Mouse (Mus musculus): ENCODE results near the gene Ctnna3. TPM values are rescaled to one million over a fixed set of nuclear protein-coding genes. Genes with fewer than 3 reads are reported as not detected.

The Ctnna3 gene
- polyA plus RNA-seq, 1 experiment from 2014 or later, result 0.39 TPM

GRCm38 (mm10) chr10:63460935-63461334, 31.0 kb downstream of the Ctnna3 start:
- ATAC-seq (ENCODE audit: insufficient read depth) (no peak), DNase-seq (no peak)
- Histone ChIP-seq H3K36me3 (ENCODE audit: insufficient read depth) (no peaks in the 10 kb centered on the region), H3K9me3 (ENCODE audit: low read depth, low read length) (no peaks in the 10 kb centered on the region), H3K4me1 (ENCODE audit: insufficient read depth) (no peaks in the 10 kb centered on the region), H3K27ac (ENCODE audit: low read depth) (no peak overlapping the region), H3K27me3 (ENCODE audit: insufficient read depth, low read length) (no peaks in the 10 kb centered on the region), H3K4me2 (no peak overlapping the region), H3K4me3 (ENCODE audit: low read depth, low read length) (no peak overlapping the region), H3K9ac (no peak overlapping the region)
- TF ChIP-seq CTCF (IDR thresholded peaks at IDR 0.05; ENCODE audit: low read depth), result no peak
- 56% methylated on average over 5 of the region's 5 CpGs for WGBS

GRCm38 (mm10) chr10:63472473-63472872, 42.6 kb downstream of the Ctnna3 start:
- DNase-seq (no peak), ATAC-seq (ENCODE audit: insufficient read depth) (no peak)
- Histone ChIP-seq H3K4me1 (ENCODE audit: insufficient read depth) (no peaks in the 10 kb centered on the region), H3K9ac (no peak overlapping the region), H3K4me3 (ENCODE audit: low read depth, low read length) (no peak overlapping the region), H3K27me3 (ENCODE audit: insufficient read depth, low read length) (no peaks in the 10 kb centered on the region), H3K27ac (ENCODE audit: low read depth) (no peak overlapping the region), H3K9me3 (ENCODE audit: low read depth, low read length) (no peaks in the 10 kb centered on the region), H3K4me2 (no peak overlapping the region), H3K36me3 (ENCODE audit: insufficient read depth) (no peaks in the 10 kb centered on the region)
- no peak for TF ChIP-seq CTCF (IDR thresholded peaks at IDR 0.05; ENCODE audit: low read depth)
- WGBS, result 63% methylated on average over 6 of the region's 6 CpGs

GRCm38 (mm10) chr10:63476167-63476647, 46.3 kb downstream of the Ctnna3 start:
- peak; percentile 91 for ATAC-seq (ENCODE audit: insufficient read depth)
- WGBS, result 28% methylated on average over 10 of the region's 10 CpGs
- Histone ChIP-seq H3K27me3 (ENCODE audit: insufficient read depth, low read length) (no peaks in the 10 kb centered on the region), H3K9ac (no peak overlapping the region), H3K4me1 (ENCODE audit: insufficient read depth) (no peaks in the 10 kb centered on the region), H3K4me2 (no peak overlapping the region), H3K27ac (ENCODE audit: low read depth) (peak overlapping the region; percentile 85), H3K9me3 (ENCODE audit: low read depth, low read length) (no peaks in the 10 kb centered on the region), H3K4me3 (ENCODE audit: low read depth, low read length) (no peak overlapping the region), H3K36me3 (ENCODE audit: insufficient read depth) (no peaks in the 10 kb centered on the region)
- DNase-seq, result peak; percentile 87
- no peak for TF ChIP-seq CTCF (IDR thresholded peaks at IDR 0.05; ENCODE audit: low read depth)

GRCm38 (mm10) chr10:63478946-63479345, 49.0 kb downstream of the Ctnna3 start:
- Histone ChIP-seq H3K36me3 (ENCODE audit: insufficient read depth) (no peaks in the 10 kb centered on the region), H3K27ac (ENCODE audit: low read depth) (no peak overlapping the region), H3K9me3 (ENCODE audit: low read depth, low read length) (no peaks in the 10 kb centered on the region), H3K4me2 (no peak overlapping the region), H3K27me3 (ENCODE audit: insufficient read depth, low read length) (no peaks in the 10 kb centered on the region), H3K4me1 (ENCODE audit: insufficient read depth) (no peaks in the 10 kb centered on the region), H3K4me3 (ENCODE audit: low read depth, low read length) (no peak overlapping the region), H3K9ac (no peak overlapping the region)
- no peak for ATAC-seq (ENCODE audit: insufficient read depth)
- no peak for TF ChIP-seq CTCF (IDR thresholded peaks at IDR 0.05; ENCODE audit: low read depth)
- DNase-seq, result peak; percentile 37
- 40% methylated on average over 2 of the region's 2 CpGs for WGBS

GRCm38 (mm10) chr10:63480066-63480465, 50.2 kb downstream of the Ctnna3 start:
- TF ChIP-seq CTCF (IDR thresholded peaks at IDR 0.05; ENCODE audit: low read depth), result no peak

GRCm38 (mm10) chr10:63488346-63488745, 58.4 kb downstream of the Ctnna3 start:
- Histone ChIP-seq H3K27ac (ENCODE audit: low read depth) (no peak overlapping the region), H3K36me3 (ENCODE audit: insufficient read depth) (no peaks in the 10 kb centered on the region), H3K9me3 (ENCODE audit: low read depth, low read length) (no peaks in the 10 kb centered on the region), H3K4me2 (no peak overlapping the region), H3K9ac (no peak overlapping the region), H3K4me3 (ENCODE audit: low read depth, low read length) (no peak overlapping the region), H3K27me3 (ENCODE audit: insufficient read depth, low read length) (no peaks in the 10 kb centered on the region), H3K4me1 (ENCODE audit: insufficient read depth) (no peaks in the 10 kb centered on the region)
- TF ChIP-seq CTCF (IDR thresholded peaks at IDR 0.05; ENCODE audit: low read depth), result no peak
- WGBS, result 84% methylated on average over 7 of the region's 7 CpGs
- DNase-seq (no peak), ATAC-seq (ENCODE audit: insufficient read depth) (no peak)

More at GRCm38 (mm10) chr10:63480066-63480465, 50.2 kb downstream of the Ctnna3 start:
- no peak overlapping the region for H3K4me3 ChIP-seq (ENCODE audit: low read depth, low read length)
- 51% methylated on average over 5 of the region's 5 CpGs for WGBS
- DNase-seq (no peak), ATAC-seq (ENCODE audit: insufficient read depth) (no peak)
- H3K27ac ChIP-seq (ENCODE audit: low read depth), result no peak overlapping the region
- no peak overlapping the region for H3K4me2 ChIP-seq
- no peaks in the 10 kb centered on the region for H3K36me3 ChIP-seq (ENCODE audit: insufficient read depth)
- H3K4me1 ChIP-seq (ENCODE audit: insufficient read depth), result no peaks in the 10 kb centered on the region
- H3K9me3 ChIP-seq (ENCODE audit: low read depth, low read length), result no peaks in the 10 kb centered on the region
- H3K9ac ChIP-seq, result no peak overlapping the region
- no peaks in the 10 kb centered on the region for H3K27me3 ChIP-seq (ENCODE audit: insufficient read depth, low read length)

GRCm38 (mm10) chr10:63523956-63524355, 94.1 kb downstream of the Ctnna3 start:
- Histone ChIP-seq H3K9me3 (ENCODE audit: low read depth, low read length) (no peaks in the 10 kb centered on the region), H3K4me2 (no peak overlapping the region), H3K36me3 (ENCODE audit: insufficient read depth) (no peaks in the 10 kb centered on the region), H3K9ac (no peak overlapping the region), H3K4me1 (ENCODE audit: insufficient read depth) (no peaks in the 10 kb centered on the region), H3K27me3 (ENCODE audit: insufficient read depth, low read length) (no peaks in the 10 kb centered on the region), H3K27ac (ENCODE audit: low read depth) (no peak overlapping the region), H3K4me3 (ENCODE audit: low read depth, low read length) (no peak overlapping the region)
- DNase-seq (no peak), ATAC-seq (ENCODE audit: insufficient read depth) (no peak)
- 75% methylated on average over 3 of the region's 3 CpGs for WGBS
- no peak for TF ChIP-seq CTCF (IDR thresholded peaks at IDR 0.05; ENCODE audit: low read depth)

GRCm38 (mm10) chr10:63526027-63526426, 96.1 kb downstream of the Ctnna3 start:
- no peaks in the 10 kb centered on the region for H3K9me3 ChIP-seq (ENCODE audit: low read depth, low read length)
- H3K4me2 ChIP-seq, result no peak overlapping the region
- no peak for ATAC-seq (ENCODE audit: insufficient read depth)
- no peaks in the 10 kb centered on the region for H3K36me3 ChIP-seq (ENCODE audit: insufficient read depth)
- H3K4me3 ChIP-seq (ENCODE audit: low read depth, low read length), result no peak overlapping the region
- DNase-seq, result no peak
- no peak overlapping the region for H3K9ac ChIP-seq
- H3K27ac ChIP-seq (ENCODE audit: low read depth), result no peak overlapping the region
- no peaks in the 10 kb centered on the region for H3K4me1 ChIP-seq (ENCODE audit: insufficient read depth)
- no peaks in the 10 kb centered on the region for H3K27me3 ChIP-seq (ENCODE audit: insufficient read depth, low read length)
- 53% methylated on average over 4 of the region's 4 CpGs for WGBS
- no peak for TF ChIP-seq CTCF (IDR thresholded peaks at IDR 0.05; ENCODE audit: low read depth)

All from lung, embryonic 14.5 days (tissue).